Mouse (Mus musculus): ENCODE measurements around the gene Fgfbp1. TPM values are rescaled to one million over a fixed set of nuclear protein-coding genes. Genes with fewer than 3 reads are reported as not detected.

Fgfbp1 gene
- total RNA-seq, 4 experiments from 2014 or later: 2.7 to 4.4 (median 3.3) TPM

- no peak for DNase-seq (ENCODE audit: low spot score in 2 of 2)
Observed at GRCm38 (mm10) chr5:43933269-43933668, 48.3 kb downstream of the Fgfbp1 start.

Other genes starting within 250 kb of the Fgfbp1 start
- gene Bst1, start 162.9 kb downstream of the Fgfbp1 start, total RNA-seq (2022): not detected
- 10 to 100 TPM; 78.9 to 91.7 (median 86.3) TPM for gene Fbxl5, start 160.1 kb downstream of the Fgfbp1 start, total RNA-seq (2022)
- gene Cd38, start 113.2 kb downstream of the Fgfbp1 start, total RNA-seq (2022): 1 to 10 TPM; 1.5 to 2.5 (median 1.8) TPM
- gene Gm7879, start 68.6 kb downstream of the Fgfbp1 start, total RNA-seq (2022): 10 to 100 TPM in 3 of 4 experiments, 1 to 10 TPM in 1; 9.8 to 14.9 (median 12.7) TPM
- gene Prom1, start 120.3 kb upstream of the Fgfbp1 start, total RNA-seq (2022): 10 to 100 TPM; 13.0 to 21.6 (median 17.1) TPM
- gene Tapt1, start 244.8 kb upstream of the Fgfbp1 start, total RNA-seq (2022): 10 to 100 TPM; 43.0 to 52.9 (median 46.8) TPM